Mouse (Mus musculus) lung, adult 2 months (tissue): ENCODE measurements around the gene Sp100. TPM values are rescaled to one million over a fixed set of nuclear protein-coding genes. Genes with fewer than 3 reads are reported as not detected.

Source experiments
- DNase-seq: peaks from one replicate; pipeline ENCODE4 v3.0.0; 2022
- H3K4me1 ChIP-seq: fragments of 200-500 bp; 2 replicates; pipeline ENCODE4 v1.6.1; 2011; ENCODE audit warnings: low read length; ENCODE audit not compliant: control insufficient read depth, insufficient read depth
- H3K4me3 ChIP-seq: fragments of 200-500 bp; replicated peaks from 2 replicates; pipeline ENCODE3; 2011; ENCODE audit warnings: low read depth, mild to moderate bottlenecking, control low read depth, low read length; ENCODE audit errors: extremely low read depth
- CTCF ChIP-seq: fragments of 200-500 bp; IDR thresholded peaks from 2 replicates; pipeline ENCODE4 v1.5.1; 2011; ENCODE audit warnings: mild to moderate bottlenecking, low read length, control low read depth; ENCODE audit not compliant: insufficient read depth
- POLR2A ChIP-seq: fragments of 200-500 bp; IDR thresholded peaks from 2 replicates; pipeline ENCODE4 v1.6.1; 2011; ENCODE audit warnings: low read depth, mild to moderate bottlenecking, control low read depth, low read length, borderline replicate concordance; ENCODE audit errors: extremely low read depth
- WGBS: fragments of 180-500 bp; shearing (Covaris S2); methylation state at CpG from one replicate; pipeline ENCODE4 v1.1.7; 2018; 5-methylcytosine and 5-hydroxymethylcytosine counted together
- polyA plus RNA-seq: library from polyadenylated mRNA; depleted of rRNA; stranded (reverse); fragments of >200 nt; gene quantifications from 2 replicates; pipeline ENCODE4 v1.2.3, GENCODE M21; 2012

The Sp100 gene
- polyA plus RNA-seq, 1 experiment, result 26.4 TPM

- peak; percentile 77 for DNase-seq
- WGBS, result 12% methylated on average over 22 of the region's 22 CpGs
- TF ChIP-seq CTCF (no peak), POLR2A (no peak)
- Histone ChIP-seq H3K4me1 (no peaks in the 10 kb centered on the region; the same call in 1 of the 2 replicates), H3K4me3 (peak overlapping the region; percentile 65)
Measured at GRCm38 (mm10) chr1:85703245-85704186, 53.7 kb downstream of the Sp100 start.

DNA sequence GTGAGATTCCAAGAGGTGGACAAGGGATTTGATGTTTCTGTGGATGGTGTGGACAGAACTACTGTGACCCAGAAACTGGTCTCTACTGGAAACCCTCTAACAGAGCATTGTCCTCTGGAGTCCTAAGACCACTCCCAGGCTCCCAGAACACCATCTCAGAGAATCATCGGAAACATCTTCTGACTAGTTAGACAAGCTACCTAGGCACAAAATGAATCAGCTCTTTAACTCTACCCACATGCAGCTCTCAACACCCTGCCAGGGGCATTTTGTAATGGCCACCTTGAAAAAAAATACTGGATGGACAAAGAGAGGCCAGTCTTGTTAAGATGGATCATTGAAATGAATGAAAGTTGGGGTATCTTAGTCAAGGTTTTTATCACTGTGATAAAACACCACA, 55.8 kb downstream of the Sp100 start:
- 95% methylated on average over 1 of the region's 1 CpGs for WGBS
- H3K4me3 ChIP-seq, result no peak overlapping the region
- no peak for TF ChIP-seq POLR2A
- no peak for TF ChIP-seq CTCF
- DNase-seq, result no peak
- H3K4me1 ChIP-seq, result no peaks in the 10 kb centered on the region; the same call in 1 of the 2 replicates

DNA sequence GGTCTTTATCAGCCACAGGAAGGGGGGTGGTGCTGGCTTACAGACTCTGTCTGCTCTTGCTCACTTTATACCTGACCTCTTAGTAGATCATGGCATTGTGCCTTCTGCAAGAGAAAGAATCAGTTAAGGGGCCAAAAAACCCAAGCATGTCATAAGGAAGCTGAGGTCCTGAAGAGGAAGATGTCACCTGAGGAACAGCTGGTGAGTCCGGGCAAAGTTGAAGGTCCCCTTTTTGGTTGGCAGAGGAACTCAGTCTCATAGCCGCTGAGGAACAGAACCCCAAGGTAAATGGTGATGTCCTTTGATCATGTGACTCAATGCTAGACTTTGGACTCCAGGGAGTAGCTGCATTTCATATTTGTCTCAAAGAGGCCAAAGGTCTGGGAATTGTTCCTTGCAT, 57.0 kb downstream of the Sp100 start:
- TF ChIP-seq POLR2A (no peak), CTCF (no peak)
- no peak overlapping the region for H3K4me3 ChIP-seq
- no peak for DNase-seq
- 88% methylated on average over 2 of the region's 2 CpGs for WGBS
- no peaks in the 10 kb centered on the region; the same call in 1 of the 2 replicates for H3K4me1 ChIP-seq

GRCm38 (mm10) chr1:85714501-85714900, 64.7 kb downstream of the Sp100 start:
- TF ChIP-seq POLR2A, result no peak
- no peak for TF ChIP-seq CTCF

DNA sequence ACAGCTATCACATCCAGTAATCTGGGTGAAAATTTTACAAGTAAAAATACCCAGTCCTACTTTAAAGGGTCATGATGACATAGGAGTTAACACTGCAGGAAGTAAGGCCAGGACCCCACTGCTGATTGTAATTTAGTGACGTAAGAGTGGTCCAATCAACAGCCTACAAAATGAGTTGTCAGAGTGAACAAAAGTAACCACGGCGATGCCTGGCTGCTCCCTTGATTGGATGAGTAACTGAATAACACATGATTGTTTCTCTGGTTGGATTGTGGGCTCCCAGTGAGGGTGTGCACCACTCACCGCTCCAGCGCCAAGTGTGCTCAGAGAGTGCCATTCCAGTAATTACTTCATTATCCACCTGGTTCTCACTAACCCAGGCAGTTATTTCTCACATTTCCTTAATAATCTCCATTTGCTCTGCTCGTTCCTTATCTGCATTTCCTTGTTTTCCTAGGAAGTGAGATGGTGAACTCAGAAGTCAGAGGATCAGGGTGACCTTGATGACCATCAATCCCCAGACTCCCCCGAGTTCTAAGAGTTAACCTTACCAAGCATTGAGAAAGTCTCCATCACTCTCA, 66.7 kb downstream of the Sp100 start:
- TF ChIP-seq POLR2A, result no peak
- no peak for TF ChIP-seq CTCF
- DNase-seq, result no peak
- Histone ChIP-seq H3K4me3 (no peak overlapping the region), H3K4me1 (no peaks in the 10 kb centered on the region)
- 68% methylated on average over 7 of the region's 7 CpGs for WGBS

More at GRCm38 (mm10) chr1:85714501-85714900, 64.7 kb downstream of the Sp100 start:
- no peaks in the 10 kb centered on the region for H3K4me1 ChIP-seq
- DNase-seq, result no peak
- H3K4me3 ChIP-seq, result no peak overlapping the region

DNA sequence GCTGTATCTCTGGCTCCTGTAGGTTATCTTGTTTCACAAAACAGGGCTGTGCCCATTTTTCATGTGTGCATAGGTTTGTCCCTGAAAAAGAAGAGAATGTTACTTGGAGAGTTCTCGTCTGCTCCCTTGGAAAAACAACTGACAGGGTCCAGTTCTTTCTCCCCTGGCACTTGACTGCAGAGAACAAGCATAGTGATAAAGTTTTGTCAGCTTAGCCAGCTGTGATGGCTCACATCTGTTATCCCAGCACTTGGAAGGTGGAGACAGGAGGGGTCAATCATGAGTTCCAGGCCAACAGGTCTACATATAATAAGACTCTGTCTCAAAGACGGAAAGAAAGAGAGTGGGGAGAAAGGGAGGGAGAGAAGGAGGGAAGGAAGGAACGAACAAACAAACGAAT, 69.3 kb downstream of the Sp100 start:
- Histone ChIP-seq H3K4me1 (no peaks in the 10 kb centered on the region), H3K4me3 (no peak overlapping the region)
- DNase-seq, result no peak
- TF ChIP-seq CTCF (no peak), POLR2A (no peak)
- 56% methylated on average over 4 of the region's 4 CpGs for WGBS

DNA sequence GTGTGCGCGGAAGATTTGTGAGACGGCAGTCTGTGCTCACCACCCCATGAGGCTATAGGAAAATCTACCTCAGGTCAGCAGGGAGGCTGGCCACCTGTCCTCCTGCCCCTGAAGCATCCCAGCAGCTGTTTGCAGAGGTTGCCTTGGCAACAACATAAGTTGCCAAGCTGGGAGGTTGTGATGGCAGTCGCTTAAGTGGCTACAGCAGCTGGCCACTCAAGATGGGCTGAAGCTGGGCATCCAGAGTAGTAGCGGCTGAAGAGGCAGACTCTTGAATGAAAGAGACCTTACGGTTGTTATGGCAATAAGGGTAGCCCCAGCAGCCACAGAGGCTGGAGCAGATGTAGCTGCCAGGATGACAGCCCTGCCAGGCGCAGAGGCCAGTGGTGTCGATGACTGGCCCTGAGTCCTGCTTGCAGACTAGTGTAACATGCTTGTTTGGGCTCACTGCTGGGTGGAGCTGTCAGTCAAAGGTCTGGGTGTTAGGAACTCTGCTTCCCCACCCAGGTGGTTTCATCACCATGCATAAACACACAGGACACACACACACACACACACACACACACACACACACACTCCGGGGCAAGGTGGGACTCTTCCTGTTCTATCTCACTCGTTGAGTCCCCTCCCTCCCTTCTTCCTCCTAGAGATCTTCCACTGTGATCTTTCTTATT, 70.6 kb downstream of the Sp100 start:
- 57% methylated on average over 10 of the region's 10 CpGs for WGBS
- Histone ChIP-seq H3K4me3 (no peak overlapping the region), H3K4me1 (no peaks in the 10 kb centered on the region)
- DNase-seq, result no peak
- TF ChIP-seq CTCF (no peak), POLR2A (no peak)

GRCm38 (mm10) chr1:85730471-85730870, 80.7 kb downstream of the Sp100 start:
- no peaks in the 10 kb centered on the region for H3K4me1 ChIP-seq
- DNase-seq, result no peak
- 74% methylated on average over 6 of the region's 6 CpGs for WGBS
- no peak overlapping the region for H3K4me3 ChIP-seq
- TF ChIP-seq CTCF (no peak), POLR2A (no peak)

- no peaks in the 10 kb centered on the region for H3K4me1 ChIP-seq
- no peak for DNase-seq
- WGBS, result 68% methylated on average over 3 of the region's 3 CpGs
- H3K4me3 ChIP-seq, result no peak overlapping the region
- no peak for TF ChIP-seq CTCF
- TF ChIP-seq POLR2A, result no peak
Measured at GRCm38 (mm10) chr1:85732581-85732980, 82.8 kb downstream of the Sp100 start.
